Mouse (Mus musculus) liver, adult 2 months (tissue): ENCODE data around the gene Gm21972.

Experiments used
- CTCF ChIP-seq: fragments of 200-500 bp; IDR thresholded peaks from 2 replicates; pipeline ENCODE4 v1.5.1; 2011; ENCODE audit warnings: low read depth, low read length, control low read depth
- POLR2A ChIP-seq: fragments of 200-500 bp; IDR thresholded peaks from 2 replicates; pipeline ENCODE4 v1.6.1; 2011; ENCODE audit warnings: low read length, control low read depth; ENCODE audit not compliant: insufficient read depth; ENCODE audit errors: extremely low read depth

GRCm38 (mm10) chr1:86105054-86105453 lies 28.4 kb upstream of the Gm21972 start:
- no peak for TF ChIP-seq POLR2A
- TF ChIP-seq CTCF, result no peak
